In the genomic region with DNA sequence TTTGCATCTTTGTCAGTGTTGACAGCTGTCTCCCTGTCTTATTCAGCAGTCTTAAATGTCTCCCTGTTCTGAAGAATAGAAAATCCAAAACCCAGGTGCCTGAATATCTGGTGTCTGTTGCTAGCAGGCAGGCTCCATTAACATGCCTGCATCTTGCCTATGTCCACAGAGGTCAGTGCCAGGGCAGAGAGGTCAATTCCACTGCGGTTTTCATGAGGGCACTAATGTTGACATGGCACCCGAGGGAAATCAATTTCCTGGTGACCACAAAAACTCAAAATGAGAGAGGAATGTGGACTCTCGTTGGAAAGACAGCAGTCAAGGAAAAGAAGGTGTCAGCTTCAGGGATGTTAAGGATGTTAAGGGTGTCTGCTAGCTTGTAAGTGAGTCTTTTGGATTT, we compare ENCODE assay signal across 27 mouse cellular contexts.
DNase-seq lines count a peak whose midpoint lies in the region; ATAC-seq lines count a peak whose summit lies in the region.
"Had no signal": no experiment of that assay in that cellular context is flagged by ENCODE, and none has a peak within 500 bp of the region (broad histone marks: within the 10 kb centered on the region; RNA-seq: fewer than 3 reads in every experiment).

No protein-coding gene starts in this region.

- H3K36me3 ChIP-seq in forebrain, embryonic 14.5 days (ENCODE audit: control insufficient read depth, insufficient read depth, low read length): no peaks in the 10 kb centered on the region
- no peaks in the 10 kb centered on the region for H3K36me3 ChIP-seq in forebrain, embryonic 10.5 days (replicated peaks)
- no peaks in the 10 kb centered on the region for H3K36me3 ChIP-seq in midbrain, embryonic 10.5 days
- no peaks in the 10 kb centered on the region for H3K36me3 ChIP-seq in midbrain, embryonic 15.5 days (replicated peaks)
- H3K36me3 ChIP-seq: embryonic facial prominence, embryonic 15.5 days; G1E; heart, embryonic 10.5 days had no signal

- H3K9me3 ChIP-seq in forebrain, embryonic 14.5 days (replicated peaks; ENCODE audit: control insufficient read depth, low read length): no peaks in the 10 kb centered on the region
- no peaks in the 10 kb centered on the region for H3K9me3 ChIP-seq in forebrain, embryonic 10.5 days
- H3K9me3 ChIP-seq in midbrain, embryonic 10.5 days (replicated peaks): no peaks in the 10 kb centered on the region
- no peaks in the 10 kb centered on the region for H3K9me3 ChIP-seq in midbrain, embryonic 15.5 days
- H3K9me3 ChIP-seq: embryonic facial prominence, embryonic 15.5 days; G1E; heart, embryonic 10.5 days had no signal

- DNase-seq in forebrain, embryonic 14.5 days (ENCODE audit: low spot score): peak; percentile 10
- DNase-seq in forebrain, embryonic 10.5 days (ENCODE audit: extremely low spot score, low spot score): no peak
- peak; percentile 12 for DNase-seq in midbrain, embryonic 10.5 days (ENCODE audit: low spot score)
- DNase-seq in embryo, embryonic 11.5 days (ENCODE audit: low read depth, low spot score): peak; percentile 1
- DNase-seq in mesoderm, embryonic 11.5 days (ENCODE audit: low read depth, low spot score): peak; percentile 56
- no peak for DNase-seq in gastrocnemius, postnatal 14 days
- DNase-seq in gastrocnemius, postnatal 4 days (ENCODE audit: low spot score in 2 of 2): no peak
- DNase-seq: adrenal gland, postnatal 14 days; B cell, adult 2 months; cerebellum, adult 11-12 months; cerebellum, adult 9-10 months; cerebellum, postnatal 25 days; gastrocnemius, adult 2 months; gastrocnemius, postnatal 36 days; heart, adult 18-20 months; heart, postnatal 10 days; heart, postnatal 4 days; kidney, adult 11 months had no signal

- H3K9ac ChIP-seq in forebrain, embryonic 14.5 days (ENCODE audit: low read length): no peak overlapping the region
- no peak overlapping the region for H3K9ac ChIP-seq in midbrain, embryonic 15.5 days
- H3K9ac ChIP-seq: embryonic facial prominence, embryonic 15.5 days had no signal

- no peak overlapping the region for H3K27ac ChIP-seq in forebrain, embryonic 14.5 days (ENCODE audit: low read depth, low read length)
- no peak overlapping the region for H3K27ac ChIP-seq in forebrain, embryonic 10.5 days
- no peak overlapping the region for H3K27ac ChIP-seq in midbrain, embryonic 10.5 days (replicated peaks)
- no peak overlapping the region for H3K27ac ChIP-seq in midbrain, embryonic 15.5 days
- H3K27ac ChIP-seq: embryonic facial prominence, embryonic 15.5 days; gastrocnemius, adult 2 months; heart, embryonic 10.5 days had no signal

- no peaks in the 10 kb centered on the region for H3K27me3 ChIP-seq in forebrain, embryonic 14.5 days (replicated peaks; ENCODE audit: control insufficient read depth, insufficient read depth, low read length)
- H3K27me3 ChIP-seq in forebrain, embryonic 10.5 days (ENCODE audit: poor library complexity, severe bottlenecking): no peaks in the 10 kb centered on the region
- H3K27me3 ChIP-seq in midbrain, embryonic 10.5 days (ENCODE audit: low read depth, poor library complexity, severe bottlenecking): no peaks in the 10 kb centered on the region
- no peaks in the 10 kb centered on the region for H3K27me3 ChIP-seq in midbrain, embryonic 15.5 days (replicated peaks)
- H3K27me3 ChIP-seq: embryonic facial prominence, embryonic 15.5 days had no signal

- ATAC-seq in forebrain, embryonic 14.5 days: no peak
- no peak for ATAC-seq in midbrain, embryonic 15.5 days (replicated peaks)
- ATAC-seq: activated CD4-positive, CD25-positive, alpha-beta regulatory T cell, adult 4 months; CD4-positive, CD25-positive, alpha-beta regulatory T cell, adult 4 months; hindbrain, embryonic 16.5 days; inflammation-experienced regulatory T-cells, adult 6 months had no signal

- no peak overlapping the region for H3K4me2 ChIP-seq in forebrain, embryonic 14.5 days (ENCODE audit: low read length)
- H3K4me2 ChIP-seq in midbrain, embryonic 15.5 days: no peak overlapping the region
- H3K4me2 ChIP-seq: embryonic facial prominence, embryonic 15.5 days had no signal

- no peaks in the 10 kb centered on the region for H3K4me1 ChIP-seq in forebrain, embryonic 14.5 days (ENCODE audit: control insufficient read depth, insufficient read depth, low read length)
- no peaks in the 10 kb centered on the region for H3K4me1 ChIP-seq in forebrain, embryonic 10.5 days
- peaks cover 4% of the 10 kb centered on the region; the same call in 1 of the 2 replicates for H3K4me1 ChIP-seq in midbrain, embryonic 10.5 days
- H3K4me1 ChIP-seq in midbrain, embryonic 15.5 days: no peaks in the 10 kb centered on the region
- H3K4me1 ChIP-seq: embryonic facial prominence, embryonic 15.5 days; heart, embryonic 10.5 days had no signal

- WGBS in forebrain, embryonic 14.5 days: 80% methylated on average over 3 of the region's 3 CpGs
- WGBS in forebrain, embryonic 10.5 days: 46% methylated on average over 3 of the region's 3 CpGs
- WGBS in midbrain, embryonic 10.5 days: 43% methylated on average over 3 of the region's 3 CpGs
- 38% methylated on average over 3 of the region's 3 CpGs for WGBS in midbrain, embryonic 15.5 days

- H3K4me3 ChIP-seq in forebrain, embryonic 14.5 days (ENCODE audit: low read depth, low read length): no peak overlapping the region
- H3K4me3 ChIP-seq in forebrain, embryonic 10.5 days: no peak overlapping the region
- no peak overlapping the region for H3K4me3 ChIP-seq in midbrain, embryonic 10.5 days
- no peak overlapping the region for H3K4me3 ChIP-seq in midbrain, embryonic 15.5 days
- H3K4me3 ChIP-seq: embryonic facial prominence, embryonic 15.5 days; erythroblast, embryonic 14.5 days; gastrocnemius, adult 2 months; heart, embryonic 10.5 days had no signal

- intact Hi-C loops in gastrocnemius, postnatal 14 days (cut with DNase I; ENCODE audit: low total_unique reads): no loop called here

Comparison
In these comparisons a context has a peak if more than half of its experiments do, and no peak if none do; other contexts are left out.
1. DNase-seq: peak in forebrain, embryonic 14.5 days (single experiment), midbrain, embryonic 10.5 days (single experiment), embryo, embryonic 11.5 days (single experiment) and mesoderm, embryonic 11.5 days (single experiment); none in forebrain, embryonic 10.5 days (single experiment), gastrocnemius, postnatal 14 days (single experiment) and gastrocnemius, postnatal 4 days (0 of 2).